Mouse (Mus musculus) limb, embryonic 11.5 days (tissue): Measurements from ENCODE around the gene Specc1. TPM values are rescaled to one million over a fixed set of nuclear protein-coding genes. Genes with fewer than 3 reads are reported as not detected.

ENCODE experiments used
- ATAC-seq: fragments of 200-750 bp; cut with Nextera tagmentation; 2 replicates; pipeline ENCODE4 v1.8.0; 2017; ENCODE audit warnings: low read depth; ENCODE audit not compliant: insufficient number of reproducible peaks, low FRiP score, low TSS enrichment
- DNase-seq: peaks from one replicate; pipeline ENCODE4 v3.0.0-alpha.2; 2015; ENCODE audit warnings: low spot score
- H3K27ac ChIP-seq: fragments of 300-500 bp; sonication (generic); replicated peaks from 2 replicates; pipeline ENCODE4 v1.5.1; 2014; ENCODE audit warnings: low read depth, mild to moderate bottlenecking, low read length
- H3K27me3 ChIP-seq: fragments of 300-500 bp; sonication (generic); 2 replicates; pipeline ENCODE4 v1.6.1; 2014; ENCODE audit warnings: mild to moderate bottlenecking, low read length, mixed read lengths; ENCODE audit not compliant: control insufficient read depth, insufficient read depth
- H3K36me3 ChIP-seq: fragments of 300-500 bp; sonication (generic); 2 replicates; pipeline ENCODE4 v1.6.1; 2014; ENCODE audit warnings: mild to moderate bottlenecking, low read length, moderate library complexity, mixed read lengths; ENCODE audit not compliant: control insufficient read depth, insufficient read depth
- H3K4me1 ChIP-seq: fragments of 300-500 bp; sonication (generic); 2 replicates; pipeline ENCODE4 v1.6.1; 2014; ENCODE audit warnings: low read length, mixed read lengths; ENCODE audit not compliant: control insufficient read depth, insufficient read depth
- H3K4me2 ChIP-seq: fragments of 300-500 bp; sonication (generic); 2 replicates; pipeline ENCODE4 v1.6.1; 2014; ENCODE audit warnings: low read depth, mild to moderate bottlenecking, moderate library complexity; ENCODE audit not compliant: severe bottlenecking
- H3K4me3 ChIP-seq: fragments of 300-500 bp; sonication (generic); 2 replicates; pipeline ENCODE4 v1.5.1; 2014; ENCODE audit warnings: low read depth, low read length
- H3K9ac ChIP-seq: fragments of 300-500 bp; sonication (generic); 2 replicates; pipeline ENCODE4 v1.6.1; 2014; ENCODE audit warnings: mild to moderate bottlenecking, low read length
- H3K9me3 ChIP-seq: fragments of 300-500 bp; sonication (generic); 2 replicates; pipeline ENCODE4 v1.6.1; 2016; ENCODE audit warnings: low read length; ENCODE audit not compliant: control insufficient read depth
- WGBS: fragments of 180-500 bp; shearing (Covaris S2); extraction: QIAGEN DNeasy Blood & Tissue Kit; methylation state at CpG from one replicate; pipeline ENCODE4 v1.1.7; 2014; 5-methylcytosine and 5-hydroxymethylcytosine counted together
- polyA plus RNA-seq: library from polyadenylated mRNA; unstranded; fragments of >200 nt; fragmentation: Nextera tagmentation; extraction: Ambion mirVana; gene quantifications from 2 replicates; pipeline ENCODE4 v1.2.1, GENCODE M21; 2014

Specc1 gene
- polyA plus RNA-seq, 1 experiment from 2014 or later = 17.8 TPM

DNA sequence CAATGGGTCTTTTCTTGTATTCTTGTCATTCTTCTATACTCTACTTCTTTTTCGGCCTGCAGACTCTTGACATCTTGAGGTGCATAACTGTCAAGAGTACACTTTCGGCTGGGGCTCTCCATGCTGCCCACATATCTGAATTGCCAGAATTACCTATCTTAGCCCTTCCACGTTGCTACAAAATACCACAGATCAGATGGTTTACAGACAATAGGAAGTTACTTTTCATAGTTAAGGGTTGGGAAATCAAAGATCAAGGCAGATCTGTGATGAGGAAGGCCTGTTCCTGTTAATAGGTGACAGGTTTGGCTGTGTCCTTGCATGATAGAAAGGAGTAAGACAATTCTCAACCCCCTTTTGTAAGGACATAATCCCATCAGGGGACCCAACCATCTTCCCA is 209.9 kb downstream of the Specc1 start:
- H3K4me3 ChIP-seq = no peak overlapping the region

DNA sequence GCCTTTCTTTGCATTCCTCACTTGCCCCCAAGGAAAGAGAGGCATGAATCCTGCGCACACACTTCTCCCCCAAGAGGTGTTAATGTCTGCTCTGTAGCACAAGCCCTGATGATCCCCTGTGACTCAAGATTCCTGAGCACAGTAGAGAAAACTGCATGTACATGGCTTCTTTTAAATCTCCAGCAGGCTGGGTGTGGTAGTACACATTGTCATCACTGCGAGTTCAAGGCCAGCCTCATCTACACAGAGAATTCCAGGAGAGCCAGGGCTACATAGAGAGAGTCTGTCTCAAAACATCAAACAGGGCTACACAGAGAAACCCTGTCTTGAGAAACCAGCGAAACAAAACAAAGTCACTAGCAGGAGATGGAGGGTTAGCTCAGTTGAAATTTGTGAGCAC is 211.6 kb downstream of the Specc1 start:
- peaks cover 5% of the 10 kb centered on the region; the same call in 1 of the 2 replicates for H3K36me3 ChIP-seq
- 86% methylated on average over 3 of the region's 3 CpGs for WGBS
- H3K27me3 ChIP-seq = no peaks in the 10 kb centered on the region
- ATAC-seq (no peak), DNase-seq (no peak)
- no peaks in the 10 kb centered on the region for H3K9me3 ChIP-seq
- H3K27ac ChIP-seq = no peak overlapping the region
- H3K4me1 ChIP-seq = no peaks in the 10 kb centered on the region
- H3K4me2 ChIP-seq = no peak overlapping the region
- no peak overlapping the region for H3K4me3 ChIP-seq
- H3K9ac ChIP-seq = no peak overlapping the region

More for the DNA sequence above, 209.9 kb downstream of the Specc1 start:
- DNase-seq = no peak
- no peak overlapping the region for H3K9ac ChIP-seq
- H3K9me3 ChIP-seq = no peaks in the 10 kb centered on the region
- no peaks in the 10 kb centered on the region for H3K4me1 ChIP-seq
- no peaks in the 10 kb centered on the region for H3K27me3 ChIP-seq
- peaks cover 4% of the 10 kb centered on the region; the same call in 1 of the 2 replicates for H3K36me3 ChIP-seq
- no peak for ATAC-seq
- 83% methylated on average over 3 of the region's 3 CpGs for WGBS
- H3K4me2 ChIP-seq = no peak overlapping the region
- no peak overlapping the region for H3K27ac ChIP-seq

DNA sequence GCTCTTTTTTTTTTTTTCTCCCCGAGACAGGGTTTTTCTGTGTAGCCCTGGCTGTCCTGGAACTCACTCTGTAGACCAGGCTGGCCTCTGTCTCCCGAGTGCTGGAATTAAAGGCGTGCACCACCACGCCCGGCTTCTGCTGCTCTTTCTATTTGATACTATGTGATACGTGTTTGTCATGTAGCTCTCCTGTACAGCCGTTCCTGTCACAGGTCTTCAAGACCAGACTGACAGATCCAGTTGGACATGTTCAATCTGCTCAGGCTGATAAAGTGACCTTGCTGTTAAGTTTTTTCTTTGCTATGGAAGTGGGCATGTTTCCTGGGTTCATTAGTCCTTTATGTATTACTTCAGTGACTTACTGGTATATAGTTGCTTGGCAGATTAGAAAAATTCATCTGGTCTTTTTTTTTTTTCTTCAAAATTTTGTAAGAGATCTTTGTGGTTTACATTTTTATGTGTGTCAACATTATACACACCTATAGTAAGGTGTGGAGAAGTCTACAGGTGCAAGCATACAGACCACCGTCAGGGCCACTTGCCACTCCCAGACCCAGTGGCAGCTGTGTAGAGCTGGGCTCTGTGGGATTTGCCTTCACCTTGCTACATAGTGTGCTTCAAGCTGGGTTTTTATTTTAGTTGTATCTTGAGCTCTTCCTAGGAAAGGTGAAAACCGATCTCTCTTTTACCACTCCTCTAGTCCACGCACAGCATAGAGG is 221.0 kb downstream of the Specc1 start:
- H3K27ac ChIP-seq = no peak overlapping the region

DNA sequence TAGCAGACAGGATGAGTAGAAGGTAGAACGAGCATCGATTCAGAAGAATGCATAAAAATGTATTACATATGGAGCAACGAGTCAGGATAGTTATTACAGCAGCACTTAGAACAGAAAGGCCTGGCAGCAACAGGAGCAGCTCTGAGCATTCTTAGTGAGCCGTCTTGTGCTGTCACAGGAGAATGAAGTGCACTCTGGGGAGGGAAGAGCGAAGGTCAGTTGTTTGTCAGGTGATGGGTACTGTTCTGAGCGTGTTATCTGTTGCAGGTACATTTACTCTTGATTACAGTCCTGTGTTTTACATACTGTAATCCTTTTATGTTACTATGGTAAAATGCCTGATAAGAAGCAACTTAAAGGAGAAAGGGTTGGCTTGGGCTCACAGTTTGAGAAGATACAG is 224.2 kb downstream of the Specc1 start:
- no peaks in the 10 kb centered on the region for H3K9me3 ChIP-seq
- no peak overlapping the region for H3K4me2 ChIP-seq
- no peak overlapping the region for H3K4me3 ChIP-seq
- H3K27ac ChIP-seq = no peak overlapping the region
- no peaks in the 10 kb centered on the region for H3K4me1 ChIP-seq
- no peaks in the 10 kb centered on the region for H3K36me3 ChIP-seq
- WGBS = 86% methylated on average over 6 of the region's 6 CpGs
- DNase-seq (no peak), ATAC-seq (no peak)
- H3K27me3 ChIP-seq = no peaks in the 10 kb centered on the region
- H3K9ac ChIP-seq = no peak overlapping the region

More for the DNA sequence above, 221.0 kb downstream of the Specc1 start:
- Histone ChIP-seq H3K4me1 (no peaks in the 10 kb centered on the region), H3K36me3 (no peaks in the 10 kb centered on the region), H3K27me3 (no peaks in the 10 kb centered on the region), H3K9ac (no peak overlapping the region), H3K4me2 (no peak overlapping the region), H3K9me3 (no peaks in the 10 kb centered on the region), H3K4me3 (no peak overlapping the region)
- no peak for DNase-seq
- no peak for ATAC-seq
- 91% methylated on average over 10 of the region's 10 CpGs for WGBS

DNA sequence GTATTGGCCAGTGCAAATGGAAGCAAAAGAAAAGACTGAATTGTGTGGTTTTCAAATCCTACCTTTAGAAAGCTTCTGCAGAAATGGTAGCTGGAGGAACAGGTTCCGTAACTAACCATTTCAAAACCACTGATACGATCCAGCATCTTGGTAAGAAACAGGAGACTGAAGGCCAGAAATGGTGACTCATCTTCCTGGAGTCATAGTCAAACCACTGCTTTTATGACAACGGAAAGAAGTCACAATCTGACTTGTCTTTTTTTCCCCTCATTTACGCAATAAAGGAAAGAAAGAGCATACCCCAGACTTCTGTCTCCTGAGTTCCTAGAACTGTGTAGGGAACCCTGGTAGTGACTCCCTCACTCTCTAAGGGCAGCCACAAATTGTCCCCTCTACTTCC is 228.3 kb downstream of the Specc1 start:
- Histone ChIP-seq H3K9ac (no peak overlapping the region), H3K4me1 (no peaks in the 10 kb centered on the region), H3K4me3 (no peak overlapping the region), H3K9me3 (no peaks in the 10 kb centered on the region), H3K27ac (no peak overlapping the region), H3K27me3 (no peaks in the 10 kb centered on the region), H3K36me3 (peaks cover 4% of the 10 kb centered on the region; the same call in 1 of the 2 replicates), H3K4me2 (no peak overlapping the region)
- DNase-seq (no peak), ATAC-seq (no peak)
- WGBS = 91% methylated on average over 4 of the region's 4 CpGs

DNA sequence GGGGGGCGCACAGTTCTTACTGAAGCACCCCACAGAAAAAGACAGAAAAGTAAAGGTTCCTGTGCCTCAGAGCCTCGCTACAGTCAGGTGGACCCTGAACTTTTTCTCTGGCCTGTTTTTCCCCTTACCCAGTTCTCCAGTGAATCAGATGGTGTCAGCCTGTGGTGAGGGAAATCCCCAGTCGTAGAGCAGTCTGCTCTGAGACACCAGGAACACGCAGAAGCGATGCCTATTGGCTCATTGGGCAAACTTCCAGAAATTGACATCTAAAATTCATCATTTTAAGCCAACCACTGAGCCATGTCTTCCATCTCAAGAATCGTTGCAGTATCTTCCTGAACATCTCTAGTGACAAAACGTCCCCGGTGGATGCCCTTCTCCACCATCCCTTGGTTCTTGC is 230.5 kb downstream of the Specc1 start:
- peaks cover 4% of the 10 kb centered on the region; the same call in 1 of the 2 replicates for H3K36me3 ChIP-seq
- H3K4me3 ChIP-seq = no peak overlapping the region
- no peak overlapping the region for H3K27ac ChIP-seq
- DNase-seq (no peak), ATAC-seq (no peak)
- no peaks in the 10 kb centered on the region for H3K27me3 ChIP-seq
- no peaks in the 10 kb centered on the region for H3K4me1 ChIP-seq
- no peak overlapping the region for H3K4me2 ChIP-seq
- no peak overlapping the region for H3K9ac ChIP-seq
- 89% methylated on average over 8 of the region's 8 CpGs for WGBS
- H3K9me3 ChIP-seq = no peaks in the 10 kb centered on the region

- H3K9ac ChIP-seq = no peak overlapping the region
- H3K4me1 ChIP-seq = no peaks in the 10 kb centered on the region
- DNase-seq = no peak
- no peaks in the 10 kb centered on the region for H3K27me3 ChIP-seq
- 81% methylated on average over 3 of the region's 3 CpGs for WGBS
- H3K4me3 ChIP-seq = no peak overlapping the region
- ATAC-seq = no peak
- peaks cover 3% of the 10 kb centered on the region; the same call in 1 of the 2 replicates for H3K36me3 ChIP-seq
- no peak overlapping the region for H3K27ac ChIP-seq
- H3K9me3 ChIP-seq = no peaks in the 10 kb centered on the region
- no peak overlapping the region for H3K4me2 ChIP-seq
Measured at GRCm38 (mm10) chr11:62192050-62192449, 235.5 kb downstream of the Specc1 start.

DNA sequence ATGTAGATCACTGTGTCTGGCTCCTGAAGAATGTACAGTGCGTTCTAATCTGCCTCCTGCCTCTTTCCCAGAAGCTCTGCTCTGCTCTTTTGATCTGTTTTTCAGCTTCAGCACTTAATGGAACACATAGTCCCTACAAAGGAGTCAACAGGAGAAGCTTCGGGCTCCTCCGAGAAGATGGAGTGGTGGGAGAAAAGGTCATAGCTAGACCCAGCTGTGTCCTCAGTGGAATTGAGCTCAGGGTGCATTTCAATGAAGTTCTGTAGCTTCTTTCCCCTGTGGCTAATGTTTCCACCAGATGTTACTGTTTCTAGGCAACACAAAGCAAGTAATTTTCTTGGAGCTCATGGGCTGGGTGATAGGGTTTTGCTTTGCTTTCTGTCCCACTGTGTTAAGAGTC is 236.6 kb downstream of the Specc1 start:
- no peak overlapping the region for H3K27ac ChIP-seq
- DNase-seq (no peak), ATAC-seq (no peak)
- H3K4me2 ChIP-seq = no peak overlapping the region
- no peaks in the 10 kb centered on the region for H3K4me1 ChIP-seq
- H3K9me3 ChIP-seq = no peaks in the 10 kb centered on the region
- H3K27me3 ChIP-seq = no peaks in the 10 kb centered on the region
- no peak overlapping the region for H3K4me3 ChIP-seq
- no peak overlapping the region for H3K9ac ChIP-seq
- 87% methylated on average over 3 of the region's 3 CpGs for WGBS
- H3K36me3 ChIP-seq = no peaks in the 10 kb centered on the region

GRCm38 (mm10) chr11:62194217-62194616 is 237.7 kb downstream of the Specc1 start:
- Histone ChIP-seq H3K27me3 (no peaks in the 10 kb centered on the region), H3K9ac (no peak overlapping the region), H3K4me3 (no peak overlapping the region), H3K36me3 (no peaks in the 10 kb centered on the region), H3K4me1 (no peaks in the 10 kb centered on the region), H3K4me2 (no peak overlapping the region), H3K9me3 (no peaks in the 10 kb centered on the region), H3K27ac (no peak overlapping the region)
- ATAC-seq (no peak), DNase-seq (no peak)
